Mouse (Mus musculus) T-helper 17 cell (primary cell): ENCODE results near the gene Rnf20.

Experiments used
- in situ Hi-C, 2 experiments: fragments of 300-600 bp; cut with MboI, MseI; formaldehyde crosslinking; loops; 1 replicate in 1 of 2; 2 replicates in 1 of 2; pipeline ENCODE4 v1.15.1; 2025; ENCODE audit warnings: high pct_unique_total_duplicates in 2 of 2

The Rnf20 gene

GRCm38 (mm10) chr4:49631319-49632138 lies at the start of gene Rnf20:
Rnf20 (plus strand) TSS chr4:49632006.
- in situ Hi-C loops: loop anchor here (5.0 to 25.0 kb wide), 4 partner anchors 109 to 1344 kb away; partner anchors contain the start of genes Tex10 (in 2 of the 2), Erp44 (in 1 of the 2), Invs (in 1 of the 2) and Mrpl50 (in 1 of the 2)

- in situ Hi-C loops: no loop called here
Observed at GRCm38 (mm10) chr4:49583965-49584831, 47.6 kb upstream of the Rnf20 start.

- in situ Hi-C loops: no loop called here
Observed at GRCm38 (mm10) chr4:49585524-49586101, 46.2 kb upstream of the Rnf20 start.

- in situ Hi-C loops: no loop called here
Observed at GRCm38 (mm10) chr4:49586811-49587210, 45.0 kb upstream of the Rnf20 start.

- in situ Hi-C loops: no loop called here
Observed at GRCm38 (mm10) chr4:49590152-49590551, 41.7 kb upstream of the Rnf20 start.

- in situ Hi-C loops: no loop called here
Observed at GRCm38 (mm10) chr4:49596846-49597182, 35.0 kb upstream of the Rnf20 start.

GRCm38 (mm10) chr4:49597183-49598100 lies 34.4 kb upstream of the Rnf20 start, which contains the start of gene Tmem246:
Tmem246 (minus strand) TSS chr4:49597876.
- in situ Hi-C loops: no loop called here

- in situ Hi-C loops: no loop called here
Observed at GRCm38 (mm10) chr4:49603161-49603560, 28.6 kb upstream of the Rnf20 start.

GRCm38 (mm10) chr4:49604016-49604546 lies 27.7 kb upstream of the Rnf20 start:
- in situ Hi-C loops: no loop called here

- in situ Hi-C loops: loop anchor here in 1 of 2 experiments (5.0 kb wide), 1 partner anchor 838 kb away; no protein-coding TSS in a partner anchor
Observed at GRCm38 (mm10) chr4:49604616-49605015, 27.2 kb upstream of the Rnf20 start.

GRCm38 (mm10) chr4:49605459-49605858 lies 26.3 kb upstream of the Rnf20 start:
- in situ Hi-C loops: loop anchor here in 1 of 2 experiments (5.0 kb wide), 1 partner anchor 837 kb away; no protein-coding TSS in a partner anchor

- in situ Hi-C loops: no loop called here
Observed at GRCm38 (mm10) chr4:49616924-49617323, 14.9 kb upstream of the Rnf20 start.

GRCm38 (mm10) chr4:49619861-49620260 lies 11.9 kb upstream of the Rnf20 start:
- in situ Hi-C loops: loop anchor here in 1 of 2 experiments (5.0 kb wide), 1 partner anchor 43 kb away; no protein-coding TSS in a partner anchor

GRCm38 (mm10) chr4:49622272-49622671 lies 9.5 kb upstream of the Rnf20 start:
- in situ Hi-C loops: loop anchor here in 1 of 2 experiments (5.0 kb wide), 1 partner anchor 45 kb away; no protein-coding TSS in a partner anchor

- in situ Hi-C loops: loop anchor here in 1 of 2 experiments (5.0 kb wide), 1 partner anchor 47 kb away; no protein-coding TSS in a partner anchor
Observed at GRCm38 (mm10) chr4:49623916-49624315, 7.9 kb upstream of the Rnf20 start.

GRCm38 (mm10) chr4:49624969-49625368 lies 6.8 kb upstream of the Rnf20 start:
- in situ Hi-C loops: loop anchor here (5.0 to 25.0 kb wide), 5 partner anchors 48 to 1338 kb away; partner anchors contain the start of genes Erp44 (in 1 of the 2), Invs (in 1 of the 2) and Tex10 (in 1 of the 2)

GRCm38 (mm10) chr4:49626973-49627372 lies 4.8 kb upstream of the Rnf20 start:
- in situ Hi-C loops: loop anchor here (5.0 to 25.0 kb wide), 4 partner anchors 60 to 1340 kb away; partner anchors contain the start of genes Erp44 (in 1 of the 2), Invs (in 1 of the 2) and Tex10 (in 1 of the 2)

GRCm38 (mm10) chr4:49628941-49629340 lies 2.9 kb upstream of the Rnf20 start:
- in situ Hi-C loops: loop anchor here (5.0 to 25.0 kb wide), 4 partner anchors 62 to 1342 kb away; partner anchors contain the start of genes Erp44 (in 1 of the 2), Invs (in 1 of the 2) and Tex10 (in 1 of the 2)

GRCm38 (mm10) chr4:49632139-49632481 lies 304 bp downstream of the Rnf20 start:
- in situ Hi-C loops: loop anchor here (5.0 to 25.0 kb wide), 4 partner anchors 110 to 1345 kb away; partner anchors contain the start of genes Tex10 (in 2 of the 2), Erp44 (in 1 of the 2), Invs (in 1 of the 2) and Mrpl50 (in 1 of the 2)
